Mouse (Mus musculus): Measurements from ENCODE around the gene Acbd4. TPM values are rescaled to one million over a fixed set of nuclear protein-coding genes. Genes with fewer than 3 reads are reported as not detected.
A peak's percentile ranks its signal among the peaks of the same experiment; 100 is the strongest.

Acbd4 gene
- polyA plus RNA-seq, 1 experiment from 2014 or later = 4.0 TPM

GRCm38 (mm10) chr11:103142441-103143182 is 41.1 kb downstream of the Acbd4 start:
- H3K9me3 ChIP-seq (replicated peaks) = no peaks in the 10 kb centered on the region
- WGBS = 31% methylated on average over 8 of the region's 8 CpGs
- H3K36me3 ChIP-seq = peaks cover 24% of the 10 kb centered on the region
- peaks cover 46% of the 10 kb centered on the region for H3K4me1 ChIP-seq
- peak; percentile 47 for DNase-seq (ENCODE audit: low spot score)
- H3K27me3 ChIP-seq (ENCODE audit: low read depth, poor library complexity, severe bottlenecking) = no peaks in the 10 kb centered on the region
- peak overlapping the region; percentile 88 for H3K27ac ChIP-seq
- peak overlapping the region; percentile 34 for H3K4me3 ChIP-seq

GRCm38 (mm10) chr11:103144309-103145285 is 43.1 kb downstream of the Acbd4 start:
- 43% methylated on average over 12 of the region's 12 CpGs for WGBS
- no peak for DNase-seq (ENCODE audit: low spot score)
- Histone ChIP-seq H3K27me3 (ENCODE audit: low read depth, poor library complexity, severe bottlenecking) (no peaks in the 10 kb centered on the region), H3K9me3 (replicated peaks) (no peaks in the 10 kb centered on the region), H3K36me3 (peaks cover 7% of the 10 kb centered on the region), H3K4me1 (peaks cover 46% of the 10 kb centered on the region), H3K27ac (peak overlapping the region; percentile 33), H3K4me3 (no peak overlapping the region)

GRCm38 (mm10) chr11:103146386-103146785 is 44.9 kb downstream of the Acbd4 start:
- 89% methylated on average over 4 of the region's 4 CpGs for WGBS
- H3K9me3 ChIP-seq (replicated peaks) = no peaks in the 10 kb centered on the region

GRCm38 (mm10) chr11:103147766-103148165 is 46.3 kb downstream of the Acbd4 start:
- WGBS = 77% methylated on average over 4 of the region's 4 CpGs
- Histone ChIP-seq H3K27me3 (ENCODE audit: low read depth, poor library complexity, severe bottlenecking) (no peaks in the 10 kb centered on the region), H3K9me3 (replicated peaks) (no peaks in the 10 kb centered on the region), H3K4me1 (peaks cover 20% of the 10 kb centered on the region), H3K4me3 (no peak overlapping the region), H3K36me3 (no peaks in the 10 kb centered on the region), H3K27ac (no peak overlapping the region)
- DNase-seq (ENCODE audit: low spot score) = no peak

More at GRCm38 (mm10) chr11:103146386-103146785, 44.9 kb downstream of the Acbd4 start:
- no peak overlapping the region for H3K27ac ChIP-seq
- H3K36me3 ChIP-seq = no peaks in the 10 kb centered on the region
- no peak overlapping the region for H3K4me3 ChIP-seq
- DNase-seq (ENCODE audit: low spot score) = no peak
- H3K27me3 ChIP-seq (ENCODE audit: low read depth, poor library complexity, severe bottlenecking) = no peaks in the 10 kb centered on the region
- H3K4me1 ChIP-seq = peaks cover 34% of the 10 kb centered on the region

- 89% methylated on average over 4 of the region's 4 CpGs for WGBS
- H3K36me3 ChIP-seq = no peaks in the 10 kb centered on the region
- no peak overlapping the region for H3K27ac ChIP-seq
- H3K4me3 ChIP-seq = no peak overlapping the region
- no peak for DNase-seq (ENCODE audit: low spot score)
- peaks cover 8% of the 10 kb centered on the region for H3K4me1 ChIP-seq
- H3K9me3 ChIP-seq (replicated peaks) = no peaks in the 10 kb centered on the region
- no peaks in the 10 kb centered on the region for H3K27me3 ChIP-seq (ENCODE audit: low read depth, poor library complexity, severe bottlenecking)
Observed at GRCm38 (mm10) chr11:103149771-103150170, 48.3 kb downstream of the Acbd4 start.

GRCm38 (mm10) chr11:103158621-103159478 is 57.4 kb downstream of the Acbd4 start:
- H3K36me3 ChIP-seq = no peaks in the 10 kb centered on the region
- peak overlapping the region; percentile 51 for H3K27ac ChIP-seq
- peak overlapping the region; percentile 43 for H3K4me3 ChIP-seq
- DNase-seq (ENCODE audit: low spot score) = peak; percentile 100
- 1% methylated on average over 25 of the region's 25 CpGs for WGBS
- H3K9me3 ChIP-seq (replicated peaks) = no peaks in the 10 kb centered on the region
- H3K4me1 ChIP-seq = peaks cover 9% of the 10 kb centered on the region
- H3K27me3 ChIP-seq (ENCODE audit: low read depth, poor library complexity, severe bottlenecking) = no peaks in the 10 kb centered on the region

GRCm38 (mm10) chr11:103160738-103161137 is 59.3 kb downstream of the Acbd4 start:
- WGBS = 87% methylated on average over 11 of the region's 11 CpGs
- 0 out of 2 replicates have a peak, but pooled peaks cover 4% of the 10 kb centered on the region for H3K27me3 ChIP-seq (ENCODE audit: low read depth, poor library complexity, severe bottlenecking)
- no peak for DNase-seq (ENCODE audit: low spot score)
- no peak overlapping the region for H3K27ac ChIP-seq
- peaks cover 12% of the 10 kb centered on the region for H3K4me1 ChIP-seq
- no peaks in the 10 kb centered on the region for H3K36me3 ChIP-seq
- H3K4me3 ChIP-seq = no peak overlapping the region
- H3K9me3 ChIP-seq (replicated peaks) = no peaks in the 10 kb centered on the region

GRCm38 (mm10) chr11:103161449-103161848 is 60.0 kb downstream of the Acbd4 start:
- Histone ChIP-seq H3K9me3 (replicated peaks) (no peaks in the 10 kb centered on the region), H3K27me3 (ENCODE audit: low read depth, poor library complexity, severe bottlenecking) (0 out of 2 replicates have a peak, but pooled peaks cover 7% of the 10 kb centered on the region), H3K27ac (no peak overlapping the region), H3K4me3 (no peak overlapping the region), H3K4me1 (peaks cover 12% of the 10 kb centered on the region), H3K36me3 (no peaks in the 10 kb centered on the region)
- no peak for DNase-seq (ENCODE audit: low spot score)
- WGBS = 76% methylated on average over 7 of the region's 7 CpGs

Other genes starting within 250 kb of the Acbd4 start
- 360 and 374 TPM in 2 replicates for gene Eftud2, start 220.7 kb upstream of the Acbd4 start, polyA plus RNA-seq (2016; fragmentation: Nextera tagmentation; extraction: Ambion mirVana)
- gene Ccdc103, start 220.5 kb upstream of the Acbd4 start, polyA plus RNA-seq (2016; fragmentation: Nextera tagmentation; extraction: Ambion mirVana) = 1.3 and 1.5 TPM in 2 replicates
- not detected in 2 replicates for gene Fam187a, start 216.5 kb upstream of the Acbd4 start, polyA plus RNA-seq (2016; fragmentation: Nextera tagmentation; extraction: Ambion mirVana)
- 0.16 TPM in 1 of 2 replicates, not detected in the other for gene Gfap, start 200.8 kb upstream of the Acbd4 start, polyA plus RNA-seq (2016; fragmentation: Nextera tagmentation; extraction: Ambion mirVana)
- 16.1 and 18.4 TPM in 2 replicates for gene Kif18b, start 176.6 kb upstream of the Acbd4 start, polyA plus RNA-seq (2016; fragmentation: Nextera tagmentation; extraction: Ambion mirVana)
- gene C1ql1, start 155.0 kb upstream of the Acbd4 start, polyA plus RNA-seq (2016; fragmentation: Nextera tagmentation; extraction: Ambion mirVana) = 0.20 and 0.40 TPM in 2 replicates
- gene Nmt1, start 73.5 kb upstream of the Acbd4 start, polyA plus RNA-seq (2016; fragmentation: Nextera tagmentation; extraction: Ambion mirVana) = 60.5 and 63.1 TPM in 2 replicates
- 260 and 269 TPM in 2 replicates for gene Dcakd, start 73.3 kb upstream of the Acbd4 start, polyA plus RNA-seq (2016; fragmentation: Nextera tagmentation; extraction: Ambion mirVana)
- 1.5 and 1.8 TPM in 2 replicates for gene Plcd3, start within 50 bp of the Acbd4 start, polyA plus RNA-seq (2016; fragmentation: Nextera tagmentation; extraction: Ambion mirVana)
- gene Hexim1, start 14.5 kb downstream of the Acbd4 start, polyA plus RNA-seq (2016; fragmentation: Nextera tagmentation; extraction: Ambion mirVana) = 1.8 and 2.4 TPM in 2 replicates
- 10.1 and 12.3 TPM in 2 replicates for gene Hexim2, start 30.7 kb downstream of the Acbd4 start, polyA plus RNA-seq (2016; fragmentation: Nextera tagmentation; extraction: Ambion mirVana)
- 0.49 and 0.73 TPM in 2 replicates for gene Fmnl1, start 69.4 kb downstream of the Acbd4 start, polyA plus RNA-seq (2016; fragmentation: Nextera tagmentation; extraction: Ambion mirVana)
- gene 1700023F06Rik, start 106.9 kb downstream of the Acbd4 start, polyA plus RNA-seq (2016; fragmentation: Nextera tagmentation; extraction: Ambion mirVana) = 0.29 and 0.30 TPM in 2 replicates
- not detected in 2 replicates for gene Spata32, start 116.8 kb downstream of the Acbd4 start, polyA plus RNA-seq (2016; fragmentation: Nextera tagmentation; extraction: Ambion mirVana)
- 2.8 TPM in 2 replicates for gene Map3k14, start 165.8 kb downstream of the Acbd4 start, polyA plus RNA-seq (2016; fragmentation: Nextera tagmentation; extraction: Ambion mirVana)

Data from limb, embryonic 10.5 days (tissue).